ENCODE assay signal across 8 mouse cellular contexts in the genomic region with DNA sequence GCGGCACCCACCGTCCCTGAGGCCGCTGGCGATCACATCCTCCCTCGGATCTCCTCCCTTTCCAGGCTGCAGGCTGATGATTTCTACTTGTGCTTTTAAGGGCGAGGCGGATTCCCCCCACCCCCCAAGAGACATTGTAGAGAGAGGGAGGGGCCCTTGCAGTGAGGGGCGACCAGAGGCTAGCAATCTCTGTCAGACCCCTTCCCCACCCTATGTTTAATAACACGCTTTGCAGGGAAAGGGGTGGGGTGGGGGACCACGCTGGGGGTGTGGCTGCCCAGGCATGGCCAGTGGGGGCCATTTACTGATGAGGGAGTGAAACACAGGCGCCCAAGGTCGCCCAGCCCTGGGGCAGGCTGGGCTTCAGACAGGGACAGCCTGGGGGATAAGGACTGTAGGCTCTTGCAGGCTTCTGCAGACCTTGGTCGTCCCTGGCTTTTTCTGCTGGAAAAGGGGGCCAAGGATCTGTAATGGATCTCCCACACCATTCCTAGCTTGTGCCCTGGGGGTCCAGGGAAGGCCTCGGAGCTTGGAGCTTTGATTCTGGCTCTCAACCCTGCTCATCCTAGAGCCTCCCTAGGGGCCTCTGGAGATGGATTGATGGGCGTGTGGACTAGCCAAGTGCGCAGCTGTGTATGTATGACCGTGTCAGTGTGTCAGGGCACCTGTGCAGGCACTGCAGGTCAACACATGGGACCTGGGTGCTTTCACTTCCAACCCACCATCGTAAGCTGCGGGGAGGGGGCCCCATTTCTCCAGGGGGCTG. TPM values are rescaled to one million over a fixed set of nuclear protein-coding genes. Genes with fewer than 3 reads are reported as not detected.
DNase-seq lines count a peak whose midpoint lies in the region; ATAC-seq and TF ChIP-seq lines count a peak whose summit lies in the region.

No protein-coding gene starts in this region.

- intact Hi-C loops in heart, postnatal 10 days (cut with DNase I), result no loop called here

- H3K9ac ChIP-seq in limb, embryonic 15.5 days, result peak overlapping the region; percentile 44
- peak overlapping the region; percentile 67 for H3K9ac ChIP-seq in stomach, postnatal 0 days (ENCODE audit: low read length)

- H3K27me3 ChIP-seq in heart, embryonic 10.5 days (ENCODE audit: insufficient read depth, poor library complexity, severe bottlenecking), result peaks cover 70% of the 10 kb centered on the region
- no peaks in the 10 kb centered on the region for H3K27me3 ChIP-seq in testis, adult 2 months (ENCODE audit: control insufficient read depth, insufficient read depth, low read length)
- H3K27me3 ChIP-seq in limb, embryonic 15.5 days, result peaks cover 22% of the 10 kb centered on the region
- H3K27me3 ChIP-seq in stomach, postnatal 0 days (ENCODE audit: control insufficient read depth, insufficient read depth, low read length), result no peaks in the 10 kb centered on the region

- TF ChIP-seq POLR2A in testis, adult 2 months (IDR thresholded peaks at IDR 0.05; ENCODE audit: control insufficient read depth, low read depth, low read length), result no peak

- H3K4me2 ChIP-seq in limb, embryonic 15.5 days, result peak overlapping the region; percentile 97
- H3K4me2 ChIP-seq in stomach, postnatal 0 days (replicated peaks; ENCODE audit: low read depth), result peak overlapping the region; percentile 93

- TF ChIP-seq EP300 in stomach, postnatal 0 days (optimal IDR thresholded peaks at IDR 0.05), result no peak

- no peaks in the 10 kb centered on the region for H3K9me3 ChIP-seq in heart, embryonic 10.5 days
- no peaks in the 10 kb centered on the region for H3K9me3 ChIP-seq in limb, embryonic 15.5 days
- no peaks in the 10 kb centered on the region for H3K9me3 ChIP-seq in stomach, postnatal 0 days (ENCODE audit: control insufficient read depth, low read length)

- H3K4me3 ChIP-seq in heart, embryonic 10.5 days, result peak overlapping the region; percentile 82
- peak overlapping the region; percentile 88 for H3K4me3 ChIP-seq in testis, adult 2 months (ENCODE audit: control insufficient read depth, low read depth, low read length)
- peak overlapping the region; percentile 68 for H3K4me3 ChIP-seq in limb, embryonic 15.5 days
- H3K4me3 ChIP-seq in stomach, postnatal 0 days (ENCODE audit: low read depth, low read length), result peak overlapping the region; percentile 59

- H3K4me1 ChIP-seq in heart, embryonic 10.5 days, result peaks cover 26% of the 10 kb centered on the region
- peaks cover 8% of the 10 kb centered on the region for H3K4me1 ChIP-seq in testis, adult 2 months (ENCODE audit: control insufficient read depth, insufficient read depth, low read length)
- H3K4me1 ChIP-seq in limb, embryonic 15.5 days, result peaks cover 27% of the 10 kb centered on the region
- H3K4me1 ChIP-seq in stomach, postnatal 0 days (replicated peaks; ENCODE audit: control insufficient read depth, insufficient read depth), result no peaks in the 10 kb centered on the region; the same call in 1 of the 2 replicates

- WGBS in heart, embryonic 10.5 days, result 19% methylated on average over 19 of the region's 19 CpGs
- WGBS in limb, embryonic 15.5 days, result 19% methylated on average over 19 of the region's 19 CpGs
- WGBS in stomach, postnatal 0 days, result 29% methylated on average over 17 of the region's 19 CpGs

- no peak for TF ChIP-seq CTCF in testis, adult 2 months (IDR thresholded peaks at IDR 0.05; ENCODE audit: control insufficient read depth, insufficient read depth, insufficient replicate concordance, low read depth, low read length)
- no peak for TF ChIP-seq CTCF in stomach, postnatal 0 days (IDR thresholded peaks at IDR 0.05; ENCODE audit: low read depth)

- DNase-seq in heart, embryonic 10.5 days (ENCODE audit: low spot score), result no peak
- DNase-seq in heart, postnatal 10 days, result no peak
- DNase-seq in testis, postnatal 10 days (ENCODE audit: low spot score), result no peak
- no peak for DNase-seq in stomach, postnatal 0 days (ENCODE audit: low spot score)
- no peak for DNase-seq in thymus, adult 18-20 months

- no peaks in the 10 kb centered on the region for H3K36me3 ChIP-seq in heart, embryonic 10.5 days
- H3K36me3 ChIP-seq in testis, adult 2 months (ENCODE audit: control insufficient read depth, insufficient read depth, low read length), result no peaks in the 10 kb centered on the region
- H3K36me3 ChIP-seq in limb, embryonic 15.5 days, result no peaks in the 10 kb centered on the region
- H3K36me3 ChIP-seq in stomach, postnatal 0 days (ENCODE audit: control insufficient read depth, insufficient read depth, low read length), result no peaks in the 10 kb centered on the region

- H3K27ac ChIP-seq in heart, embryonic 10.5 days, result peak overlapping the region; percentile 79
- H3K27ac ChIP-seq in testis, adult 2 months (ENCODE audit: control insufficient read depth, insufficient read depth, low read depth, low read length), result no peak overlapping the region
- H3K27ac ChIP-seq in limb, embryonic 15.5 days, result 0 out of 2 replicates have a peak overlapping the region, but pooled peaks have one; percentile 43
- H3K27ac ChIP-seq in stomach, postnatal 0 days (replicated peaks), result no peak overlapping the region

- no peak for ATAC-seq in limb, embryonic 15.5 days (ENCODE audit: insufficient number of reproducible peaks, low FRiP score, low TSS enrichment, low read depth)
- ATAC-seq in stomach, postnatal 0 days (ENCODE audit: low FRiP score, low TSS enrichment), result peak; percentile 3; the same call in 1 of the 2 replicates
- no peak for ATAC-seq in megakaryocyte-erythroid progenitor cell, adult 5-6 weeks (replicated peaks; ENCODE audit: low FRiP score, low TSS enrichment, poor library complexity, severe bottlenecking)

RNA-seq across cellular contexts. Expression of gene Caskin1, which starts 1.0 kb away (rescaled TPM):
- 0.71 and 1.4 TPM in 2 replicates for polyA plus RNA-seq in heart, embryonic 10.5 days (2016; fragmentation: Nextera tagmentation; extraction: Ambion mirVana)
- total RNA-seq in heart, postnatal 10 days (2021), result under 1 TPM; 0.48 to 0.52 TPM
- 20.6 and 23.9 TPM in 2 replicates for polyA plus RNA-seq in testis, adult 2 months (2012; rRNA removed)
- polyA plus RNA-seq in limb, embryonic 15.5 days (2015; fragmentation: Nextera tagmentation; extraction: Ambion mirVana), result 2.8 and 3.0 TPM in 2 replicates
- 0.84 and 1.3 TPM in 2 replicates for polyA plus RNA-seq in stomach, postnatal 0 days (2015; fragmentation: Nextera tagmentation; extraction: Ambion mirVana)
- total RNA-seq in megakaryocyte-erythroid progenitor cell, adult 5-6 weeks (2014; fragmentation: Nextera tagmentation), result not detected in 2 replicates
- total RNA-seq in megakaryocyte-erythroid progenitor cell, adult 5-6 weeks (2017), result not detected in 2 replicates

RNA-seq across cellular contexts. Expression of gene Mlst8, which starts 10.6 kb away (rescaled TPM):
- polyA plus RNA-seq in heart, embryonic 10.5 days (2016; fragmentation: Nextera tagmentation; extraction: Ambion mirVana), result 22.3 and 22.7 TPM in 2 replicates
- total RNA-seq in heart, postnatal 10 days (2021), result 10 to 100 TPM; 11.6 to 12.9 TPM
- polyA plus RNA-seq in testis, adult 2 months (2012; rRNA removed), result 13.9 and 16.5 TPM in 2 replicates
- 26.2 and 30.5 TPM in 2 replicates for polyA plus RNA-seq in limb, embryonic 15.5 days (2015; fragmentation: Nextera tagmentation; extraction: Ambion mirVana)
- polyA plus RNA-seq in stomach, postnatal 0 days (2015; fragmentation: Nextera tagmentation; extraction: Ambion mirVana), result 12.4 and 13.4 TPM in 2 replicates
- 35.8 and 38.7 TPM in 2 replicates for total RNA-seq in megakaryocyte-erythroid progenitor cell, adult 5-6 weeks (2014; fragmentation: Nextera tagmentation)
- 17.2 and 36.1 TPM in 2 replicates for total RNA-seq in megakaryocyte-erythroid progenitor cell, adult 5-6 weeks (2017)

RNA-seq across cellular contexts. Expression of gene Bricd5, which starts 15.8 kb away (rescaled TPM):
- polyA plus RNA-seq in heart, embryonic 10.5 days (2016; fragmentation: Nextera tagmentation; extraction: Ambion mirVana), result 0.48 and 0.69 TPM in 2 replicates
- under 1 TPM in 1 of 2 experiments, not detected in 1; 0.26 TPM for total RNA-seq in heart, postnatal 10 days (2021)
- 7.5 and 7.9 TPM in 2 replicates for polyA plus RNA-seq in testis, adult 2 months (2012; rRNA removed)
- not detected in 2 replicates for polyA plus RNA-seq in limb, embryonic 15.5 days (2015; fragmentation: Nextera tagmentation; extraction: Ambion mirVana)
- 0.13 TPM in 1 of 2 replicates, not detected in the other for polyA plus RNA-seq in stomach, postnatal 0 days (2015; fragmentation: Nextera tagmentation; extraction: Ambion mirVana)
- total RNA-seq in megakaryocyte-erythroid progenitor cell, adult 5-6 weeks (2014; fragmentation: Nextera tagmentation), result not detected in 2 replicates
- total RNA-seq in megakaryocyte-erythroid progenitor cell, adult 5-6 weeks (2017), result 0.80 TPM in 1 of 2 replicates, not detected in the other

RNA-seq across cellular contexts. Expression of gene Pgp, which starts 19.3 kb away (rescaled TPM):
- polyA plus RNA-seq in heart, embryonic 10.5 days (2016; fragmentation: Nextera tagmentation; extraction: Ambion mirVana), result 86.3 and 91.2 TPM in 2 replicates
- 10 to 100 TPM; 38.5 to 39.9 TPM for total RNA-seq in heart, postnatal 10 days (2021)
- polyA plus RNA-seq in testis, adult 2 months (2012; rRNA removed), result 597 and 738 TPM in 2 replicates
- polyA plus RNA-seq in limb, embryonic 15.5 days (2015; fragmentation: Nextera tagmentation; extraction: Ambion mirVana), result 47.9 and 51.1 TPM in 2 replicates
- 45.4 and 48.9 TPM in 2 replicates for polyA plus RNA-seq in stomach, postnatal 0 days (2015; fragmentation: Nextera tagmentation; extraction: Ambion mirVana)
- total RNA-seq in megakaryocyte-erythroid progenitor cell, adult 5-6 weeks (2014; fragmentation: Nextera tagmentation), result 32.8 and 43.6 TPM in 2 replicates
- total RNA-seq in megakaryocyte-erythroid progenitor cell, adult 5-6 weeks (2017), result 21.9 and 23.4 TPM in 2 replicates

RNA-seq across cellular contexts. Expression of gene E4f1, which starts 19.3 kb away (rescaled TPM):
- 27.1 and 30.3 TPM in 2 replicates for polyA plus RNA-seq in heart, embryonic 10.5 days (2016; fragmentation: Nextera tagmentation; extraction: Ambion mirVana)
- total RNA-seq in heart, postnatal 10 days (2021), result 10 to 100 TPM; 15.6 to 15.9 TPM
- 61.5 and 69.3 TPM in 2 replicates for polyA plus RNA-seq in testis, adult 2 months (2012; rRNA removed)
- 36.3 and 37.5 TPM in 2 replicates for polyA plus RNA-seq in limb, embryonic 15.5 days (2015; fragmentation: Nextera tagmentation; extraction: Ambion mirVana)
- polyA plus RNA-seq in stomach, postnatal 0 days (2015; fragmentation: Nextera tagmentation; extraction: Ambion mirVana), result 12.0 and 12.5 TPM in 2 replicates
- 47.7 and 60.9 TPM in 2 replicates for total RNA-seq in megakaryocyte-erythroid progenitor cell, adult 5-6 weeks (2014; fragmentation: Nextera tagmentation)
- 10.5 and 20.8 TPM in 2 replicates for total RNA-seq in megakaryocyte-erythroid progenitor cell, adult 5-6 weeks (2017)

Comparison
In these comparisons a context has a peak if more than half of its experiments do, and no peak if none do; other contexts are left out.
1. H3K27ac ChIP-seq: peak in heart, embryonic 10.5 days (single experiment) and limb, embryonic 15.5 days (single experiment); none in testis, adult 2 months (single experiment) and stomach, postnatal 0 days (single experiment).
2. Peak in every context shown above with its lines, with median percentiles within 50 percentile points of each other: H3K4me3 ChIP-seq.